Mouse (Mus musculus) embryonic facial prominence, embryonic 14.5 days (tissue): ENCODE data around the gene Foxf1. TPM values are rescaled to one million over a fixed set of nuclear protein-coding genes. Genes with fewer than 3 reads are reported as not detected.

ENCODE experiments used
- ATAC-seq: fragments of 200-750 bp; cut with Nextera tagmentation; 2 replicates; pipeline ENCODE4 v1.8.0; 2017; ENCODE audit warnings: low read depth, moderate number of reproducible peaks, moderate TSS enrichment
- DNase-seq: peaks from one replicate; pipeline ENCODE4 v3.0.0-alpha.2; 2015; ENCODE audit warnings: low spot score
- H3K27ac ChIP-seq: fragments of 300-500 bp; sonication (generic); replicated peaks from 2 replicates; pipeline ENCODE4 v1.5.1; 2014; ENCODE audit warnings: low read depth, mild to moderate bottlenecking, low read length, moderate library complexity
- H3K27me3 ChIP-seq: fragments of 300-500 bp; sonication (generic); replicated peaks from 2 replicates; pipeline ENCODE4 v1.6.1; 2014; ENCODE audit warnings: low read length; ENCODE audit not compliant: control insufficient read depth, insufficient read depth
- H3K36me3 ChIP-seq: fragments of 300-500 bp; sonication (generic); 2 replicates; pipeline ENCODE4 v1.6.1; 2014; ENCODE audit warnings: low read length, mixed read lengths; ENCODE audit not compliant: control insufficient read depth, insufficient read depth
- H3K4me1 ChIP-seq: fragments of 300-500 bp; sonication (generic); 2 replicates; pipeline ENCODE4 v1.6.1; 2014; ENCODE audit warnings: antibody characterized with exemption, low read length; ENCODE audit not compliant: control insufficient read depth, insufficient read depth
- H3K4me2 ChIP-seq: fragments of 300-500 bp; sonication (generic); 2 replicates; pipeline ENCODE4 v1.6.1; 2014; ENCODE audit warnings: low read depth, mild to moderate bottlenecking, low read length, moderate library complexity, mixed read lengths
- H3K4me3 ChIP-seq: fragments of 300-500 bp; sonication (generic); 2 replicates; pipeline ENCODE4 v1.5.1; 2014; ENCODE audit warnings: low read depth, mild to moderate bottlenecking, low read length
- H3K9ac ChIP-seq: fragments of 300-500 bp; sonication (generic); 2 replicates; pipeline ENCODE4 v1.6.1; 2014; ENCODE audit warnings: low read depth, mild to moderate bottlenecking, low read length, moderate library complexity, mixed read lengths
- H3K9me3 ChIP-seq: fragments of 300-500 bp; sonication (generic); 2 replicates; pipeline ENCODE4 v1.6.1; 2016; ENCODE audit warnings: low read length; ENCODE audit not compliant: control insufficient read depth
- WGBS: fragments of 180-500 bp; shearing (Covaris S2); extraction: QIAGEN DNeasy Blood & Tissue Kit; methylation state at CpG from one replicate; pipeline ENCODE4 v1.1.7; 2014; 5-methylcytosine and 5-hydroxymethylcytosine counted together
- polyA plus RNA-seq: library from polyadenylated mRNA; unstranded; fragments of >200 nt; fragmentation: Nextera tagmentation; extraction: Ambion mirVana; gene quantifications from 2 replicates; pipeline ENCODE4 v1.2.1, GENCODE M21; 2014

The Foxf1 gene
- polyA plus RNA-seq: 7.0 and 7.6 TPM in 2 replicates

GRCm38 (mm10) chr8:121084210-121084951, at the start of gene Foxf1:
TSS of gene Foxf1 (plus strand) at chr8:121084386.
- Histone ChIP-seq H3K27ac (peak within 1 kb of the TSS; percentile 81), H3K4me1 (peaks cover 6% of the 10 kb centered on the region; the same call in 1 of the 2 replicates), H3K27me3 (peaks cover 100% of the 10 kb centered on the region), H3K4me2 (peak within 1 kb of the TSS; percentile 95), H3K9me3 (no peaks in the 10 kb centered on the region), H3K36me3 (no peaks in the 10 kb centered on the region), H3K4me3 (peak within 1 kb of the TSS; percentile 50), H3K9ac (peak within 1 kb of the TSS; percentile 67)
- WGBS: 0% methylated on average over 17 of the region's 83 CpGs
- peak; percentile 56 for ATAC-seq
- peak; percentile 65 for DNase-seq

- no peaks in the 10 kb centered on the region for H3K36me3 ChIP-seq
- H3K4me3 ChIP-seq: no peak overlapping the region
- H3K4me2 ChIP-seq: no peak overlapping the region
- no peak overlapping the region for H3K27ac ChIP-seq
- H3K27me3 ChIP-seq: no peaks in the 10 kb centered on the region
- DNase-seq (no peak), ATAC-seq (no peak)
- H3K4me1 ChIP-seq: no peaks in the 10 kb centered on the region
- 67% methylated on average over 8 of the region's 8 CpGs for WGBS
- no peaks in the 10 kb centered on the region for H3K9me3 ChIP-seq
- H3K9ac ChIP-seq: no peak overlapping the region
Measured at GRCm38 (mm10) chr8:121035611-121036010, 48.6 kb upstream of the Foxf1 start.

GRCm38 (mm10) chr8:121043719-121044440, 40.3 kb upstream of the Foxf1 start:
- Histone ChIP-seq H3K4me1 (no peaks in the 10 kb centered on the region), H3K36me3 (no peaks in the 10 kb centered on the region), H3K9ac (no peak overlapping the region), H3K4me2 (no peak overlapping the region), H3K9me3 (peaks cover 6% of the 10 kb centered on the region; the same call in 1 of the 2 replicates), H3K27me3 (no peaks in the 10 kb centered on the region), H3K27ac (no peak overlapping the region), H3K4me3 (no peak overlapping the region)
- 59% methylated on average over 19 of the region's 19 CpGs for WGBS
- ATAC-seq (no peak), DNase-seq (no peak)

GRCm38 (mm10) chr8:121047441-121047840, 36.7 kb upstream of the Foxf1 start:
- ATAC-seq (no peak), DNase-seq (no peak)
- Histone ChIP-seq H3K36me3 (no peaks in the 10 kb centered on the region), H3K4me2 (no peak overlapping the region), H3K9ac (no peak overlapping the region), H3K27me3 (no peaks in the 10 kb centered on the region), H3K27ac (no peak overlapping the region), H3K4me1 (no peaks in the 10 kb centered on the region), H3K9me3 (peaks cover 6% of the 10 kb centered on the region; the same call in 1 of the 2 replicates), H3K4me3 (no peak overlapping the region)
- WGBS: 67% methylated on average over 9 of the region's 9 CpGs

- ATAC-seq: no peak
- Histone ChIP-seq H3K4me3 (no peak overlapping the region), H3K9ac (no peak overlapping the region), H3K27me3 (peaks cover 2% of the 10 kb centered on the region; the same call in 1 of the 2 replicates), H3K27ac (no peak overlapping the region), H3K9me3 (no peaks in the 10 kb centered on the region), H3K4me2 (no peak overlapping the region), H3K36me3 (no peaks in the 10 kb centered on the region), H3K4me1 (0 out of 2 replicates have a peak, but pooled peaks cover 10% of the 10 kb centered on the region)
- 42% methylated on average over 9 of the region's 9 CpGs for WGBS
- no peak for DNase-seq
Measured at GRCm38 (mm10) chr8:121058081-121058480, 26.1 kb upstream of the Foxf1 start.

- Histone ChIP-seq H3K27me3 (peaks cover 4% of the 10 kb centered on the region), H3K36me3 (no peaks in the 10 kb centered on the region), H3K4me1 (0 out of 2 replicates have a peak, but pooled peaks cover 10% of the 10 kb centered on the region), H3K4me3 (no peak overlapping the region), H3K9me3 (no peaks in the 10 kb centered on the region), H3K4me2 (no peak overlapping the region), H3K9ac (no peak overlapping the region), H3K27ac (no peak overlapping the region)
- DNase-seq (no peak), ATAC-seq (no peak)
- WGBS: 82% methylated on average over 7 of the region's 7 CpGs
Measured at GRCm38 (mm10) chr8:121059098-121059497, 25.1 kb upstream of the Foxf1 start.

- H3K27me3 ChIP-seq: peaks cover 19% of the 10 kb centered on the region
Measured at GRCm38 (mm10) chr8:121062521-121062920, 21.7 kb upstream of the Foxf1 start.

GRCm38 (mm10) chr8:121063649-121064048, 20.5 kb upstream of the Foxf1 start:
- H3K4me2 ChIP-seq: no peak overlapping the region
- ATAC-seq (peak; percentile 55; the same call in 1 of the 2 replicates), DNase-seq (peak; percentile 62)
- no peaks in the 10 kb centered on the region for H3K36me3 ChIP-seq
- 23% methylated on average over 12 of the region's 13 CpGs for WGBS
- peaks cover 23% of the 10 kb centered on the region for H3K27me3 ChIP-seq
- H3K9me3 ChIP-seq: no peaks in the 10 kb centered on the region
- peak overlapping the region; percentile 74 for H3K27ac ChIP-seq
- 0 out of 2 replicates have a peak, but pooled peaks cover under 1% of the 10 kb centered on the region for H3K4me1 ChIP-seq
- H3K4me3 ChIP-seq: no peak overlapping the region
- H3K9ac ChIP-seq: peak overlapping the region; percentile 37; the same call in 1 of the 2 replicates

More at GRCm38 (mm10) chr8:121062521-121062920, 21.7 kb upstream of the Foxf1 start:
- no peak overlapping the region for H3K27ac ChIP-seq
- DNase-seq (no peak), ATAC-seq (no peak)
- 68% methylated on average over 6 of the region's 6 CpGs for WGBS
- H3K36me3 ChIP-seq: no peaks in the 10 kb centered on the region
- H3K4me1 ChIP-seq: 0 out of 2 replicates have a peak, but pooled peaks cover 10% of the 10 kb centered on the region
- H3K4me3 ChIP-seq: no peak overlapping the region
- H3K9me3 ChIP-seq: no peaks in the 10 kb centered on the region
- no peak overlapping the region for H3K4me2 ChIP-seq
- no peak overlapping the region for H3K9ac ChIP-seq
